Mouse (Mus musculus) forebrain, postnatal 0 days (tissue): ENCODE results near the gene Casp8. TPM values are rescaled to one million over a fixed set of nuclear protein-coding genes. Genes with fewer than 3 reads are reported as not detected.

ENCODE experiments used
- ATAC-seq: fragments of 200-750 bp; cut with Nextera tagmentation; 2 replicates; pipeline ENCODE4 v1.8.0; 2017; ENCODE audit warnings: mild to moderate bottlenecking, moderate library complexity
- DNase-seq: peaks from one replicate; pipeline ENCODE4 v3.0.0-alpha.2; 2015
- H3K27ac ChIP-seq: fragments of 300-500 bp; sonication (generic); 2 replicates; pipeline ENCODE4 v1.5.1; 2014; ENCODE audit warnings: low read depth, mild to moderate bottlenecking, antibody characterized with exemption, low read length, moderate library complexity, mixed read lengths
- H3K27me3 ChIP-seq: fragments of 300-500 bp; sonication (generic); 2 replicates; pipeline ENCODE4 v1.6.1; 2014; ENCODE audit warnings: mild to moderate bottlenecking, low read length, mixed read lengths; ENCODE audit not compliant: insufficient read depth
- H3K36me3 ChIP-seq: fragments of 300-500 bp; sonication (generic); 2 replicates; pipeline ENCODE4 v1.6.1; 2014; ENCODE audit warnings: mild to moderate bottlenecking, moderate library complexity; ENCODE audit not compliant: insufficient read depth
- H3K4me1 ChIP-seq: fragments of 300-500 bp; sonication (generic); 2 replicates; pipeline ENCODE4 v1.6.1; 2014; ENCODE audit warnings: antibody characterized with exemption; ENCODE audit not compliant: insufficient read depth
- H3K4me2 ChIP-seq: fragments of 300-500 bp; sonication (generic); 2 replicates; pipeline ENCODE4 v1.6.1; 2014; ENCODE audit warnings: low read depth, mild to moderate bottlenecking, moderate library complexity
- H3K4me3 ChIP-seq: fragments of 300-500 bp; sonication (generic); 2 replicates; pipeline ENCODE4 v1.5.1; 2014; ENCODE audit warnings: low read depth, low read length, mixed read lengths
- H3K9ac ChIP-seq: fragments of 300-500 bp; sonication (generic); 2 replicates; pipeline ENCODE4 v1.6.1; 2014; ENCODE audit warnings: mild to moderate bottlenecking
- H3K9me3 ChIP-seq: fragments of 300-500 bp; sonication (generic); 2 replicates; pipeline ENCODE4 v1.6.1; 2016; ENCODE audit warnings: low read length
- CTCF ChIP-seq: sonication (generic); IDR thresholded peaks from 2 replicates; pipeline ENCODE4 v1.5.1; 2016; ENCODE audit warnings: antibody characterized with exemption, control low read depth, low read depth
- WGBS: fragments of 180-500 bp; shearing (Covaris S2); extraction: QIAGEN DNeasy Blood & Tissue Kit; methylation state at CpG from one replicate; pipeline ENCODE4 v1.1.7; 2014; 5-methylcytosine and 5-hydroxymethylcytosine counted together
- polyA plus RNA-seq: library from polyadenylated mRNA; unstranded; fragments of >200 nt; fragmentation: Nextera tagmentation; extraction: Ambion mirVana; gene quantifications from 2 replicates; pipeline ENCODE4 v1.2.1, GENCODE M21; 2015
- total RNA-seq: library from RNA; depleted of rRNA; stranded (reverse); fragments of >200 nt; gene quantifications from 2 replicates; pipeline ENCODE4 v1.2.3, GENCODE M21; 2014

Gene Casp8
- total and polyA plus RNA-seq, 2 experiments from 2014 or later, result 3.3 to 5.4 TPM

DNA sequence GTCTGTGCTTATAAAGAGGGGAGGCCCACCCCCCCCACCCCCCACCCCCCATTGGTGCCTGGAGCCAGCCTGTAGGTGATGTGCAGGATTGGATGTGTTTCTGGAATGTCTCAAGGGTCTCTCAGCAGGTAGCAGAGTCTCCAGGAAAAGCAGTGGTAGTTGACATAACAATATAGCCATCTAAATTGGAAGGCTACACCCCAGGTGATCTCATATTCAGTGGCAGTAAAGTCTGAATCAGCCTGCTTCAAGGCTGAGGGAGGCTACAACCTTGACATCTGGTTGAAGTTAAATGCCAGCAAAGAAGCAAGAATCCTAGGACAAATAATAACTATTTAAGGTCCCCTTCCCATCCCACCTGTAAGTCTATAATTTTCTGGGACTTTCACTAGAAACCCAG lies 26.0 kb upstream of the Casp8 start:
- no peak overlapping the region for H3K27ac ChIP-seq

DNA sequence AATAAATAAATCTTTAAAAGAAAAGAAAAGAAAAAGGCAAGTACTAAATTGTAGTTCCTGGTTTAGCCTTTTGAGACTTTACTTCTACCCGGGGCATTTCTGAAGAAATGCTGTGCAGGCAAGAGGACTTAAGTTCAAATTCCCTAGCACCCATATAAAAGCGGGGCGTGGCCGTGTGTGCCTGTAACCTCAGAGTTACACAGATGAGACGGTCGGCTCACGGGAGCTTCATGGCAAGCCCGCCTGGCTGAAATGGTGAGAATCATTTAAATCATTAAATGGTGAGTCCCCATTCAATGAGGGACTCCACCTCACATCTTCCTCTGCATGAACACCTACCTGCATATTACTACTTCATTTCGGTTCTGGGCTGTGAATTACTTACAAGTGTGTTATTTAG lies 25.5 kb upstream of the Casp8 start:
- Histone ChIP-seq H3K4me3 (no peak overlapping the region), H3K9me3 (no peaks in the 10 kb centered on the region), H3K27me3 (no peaks in the 10 kb centered on the region), H3K4me2 (no peak overlapping the region), H3K36me3 (no peaks in the 10 kb centered on the region), H3K27ac (no peak overlapping the region), H3K4me1 (no peaks in the 10 kb centered on the region), H3K9ac (no peak overlapping the region)
- no peak for ATAC-seq
- no peak for TF ChIP-seq CTCF
- no peak for DNase-seq
- 64% methylated on average over 9 of the region's 9 CpGs for WGBS

More for the DNA sequence above, 26.0 kb upstream of the Casp8 start:
- no peak for DNase-seq
- no peak for TF ChIP-seq CTCF
- Histone ChIP-seq H3K9ac (no peak overlapping the region), H3K9me3 (no peaks in the 10 kb centered on the region), H3K27me3 (no peaks in the 10 kb centered on the region), H3K36me3 (no peaks in the 10 kb centered on the region), H3K4me3 (no peak overlapping the region), H3K4me1 (no peaks in the 10 kb centered on the region), H3K4me2 (no peak overlapping the region)
- no peak for ATAC-seq

GRCm38 (mm10) chr1:58770111-58770720 lies 25.0 kb upstream of the Casp8 start:
- Histone ChIP-seq H3K4me3 (no peak overlapping the region), H3K4me2 (no peak overlapping the region), H3K36me3 (no peaks in the 10 kb centered on the region), H3K9ac (no peak overlapping the region), H3K27me3 (no peaks in the 10 kb centered on the region), H3K4me1 (no peaks in the 10 kb centered on the region), H3K9me3 (no peaks in the 10 kb centered on the region), H3K27ac (no peak overlapping the region)
- DNase-seq (peak; percentile 73), ATAC-seq (no peak)
- peak; percentile 69 for TF ChIP-seq CTCF
- WGBS, result 27% methylated on average over 7 of the region's 7 CpGs

GRCm38 (mm10) chr1:58772084-58772483 lies 23.1 kb upstream of the Casp8 start:
- no peaks in the 10 kb centered on the region for H3K4me1 ChIP-seq
- H3K27ac ChIP-seq, result no peak overlapping the region
- no peak for DNase-seq
- H3K27me3 ChIP-seq, result no peaks in the 10 kb centered on the region
- no peak overlapping the region for H3K4me2 ChIP-seq
- 76% methylated on average over 3 of the region's 3 CpGs for WGBS
- H3K4me3 ChIP-seq, result no peak overlapping the region
- TF ChIP-seq CTCF, result no peak
- no peaks in the 10 kb centered on the region for H3K9me3 ChIP-seq
- no peaks in the 10 kb centered on the region for H3K36me3 ChIP-seq
- no peak overlapping the region for H3K9ac ChIP-seq
- no peak for ATAC-seq

DNA sequence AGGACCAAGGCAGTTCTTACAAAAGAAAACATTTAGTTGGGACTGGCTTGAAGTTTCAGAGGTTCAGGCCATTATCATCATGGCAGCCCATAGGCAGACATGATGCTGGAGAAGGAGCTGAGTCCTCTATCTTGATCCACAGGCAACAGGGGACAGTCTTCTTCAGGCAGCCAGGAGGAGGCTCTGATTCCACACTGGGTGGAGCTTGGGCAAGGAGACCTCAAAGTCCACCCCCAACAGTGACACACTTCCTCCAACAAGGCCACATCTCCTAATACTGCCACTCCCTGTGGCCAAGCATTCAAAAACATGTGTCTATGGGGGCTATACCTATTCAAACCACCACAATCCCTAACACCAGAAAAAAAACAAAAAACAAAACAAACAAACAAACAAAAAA lies 21.9 kb upstream of the Casp8 start:
- H3K27ac ChIP-seq, result no peak overlapping the region
- no peaks in the 10 kb centered on the region for H3K27me3 ChIP-seq
- no peak overlapping the region for H3K4me3 ChIP-seq
- no peak overlapping the region for H3K9ac ChIP-seq
- ATAC-seq, result no peak
- no peak overlapping the region for H3K4me2 ChIP-seq
- TF ChIP-seq CTCF, result no peak
- no peaks in the 10 kb centered on the region for H3K4me1 ChIP-seq
- H3K36me3 ChIP-seq, result no peaks in the 10 kb centered on the region
- DNase-seq, result no peak
- H3K9me3 ChIP-seq, result no peaks in the 10 kb centered on the region

GRCm38 (mm10) chr1:58773905-58774304 lies 21.3 kb upstream of the Casp8 start:
- ATAC-seq (no peak), DNase-seq (no peak)
- Histone ChIP-seq H3K27ac (no peak overlapping the region), H3K36me3 (no peaks in the 10 kb centered on the region), H3K27me3 (no peaks in the 10 kb centered on the region), H3K4me3 (no peak overlapping the region), H3K4me2 (no peak overlapping the region), H3K9me3 (no peaks in the 10 kb centered on the region), H3K9ac (no peak overlapping the region), H3K4me1 (no peaks in the 10 kb centered on the region)
- TF ChIP-seq CTCF, result no peak
- 69% methylated on average over 2 of the region's 2 CpGs for WGBS

DNA sequence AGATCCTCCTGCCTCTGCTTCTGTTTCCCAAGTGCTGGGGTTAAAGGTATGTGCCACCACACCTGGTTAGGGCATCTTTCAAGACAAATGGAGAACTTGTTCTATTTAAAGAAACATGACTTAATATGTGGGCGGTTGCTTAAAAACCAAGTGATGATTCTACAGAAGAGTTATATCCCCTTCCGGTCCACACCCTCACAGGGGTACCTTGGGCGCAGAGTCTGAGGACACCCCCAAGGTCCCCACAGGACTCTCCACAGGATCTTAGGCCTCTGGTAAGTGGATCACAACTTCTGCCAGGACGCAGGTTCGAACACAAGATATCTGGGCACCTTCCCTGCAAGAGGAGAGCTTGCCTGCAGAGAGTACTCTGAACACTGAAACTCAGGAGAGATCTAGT lies 19.8 kb upstream of the Casp8 start:
- Histone ChIP-seq H3K4me1 (no peaks in the 10 kb centered on the region), H3K36me3 (no peaks in the 10 kb centered on the region), H3K9me3 (no peaks in the 10 kb centered on the region), H3K9ac (no peak overlapping the region), H3K27me3 (no peaks in the 10 kb centered on the region), H3K27ac (no peak overlapping the region), H3K4me3 (no peak overlapping the region), H3K4me2 (no peak overlapping the region)
- 98% methylated on average over 5 of the region's 5 CpGs for WGBS
- no peak for ATAC-seq
- TF ChIP-seq CTCF, result no peak
- no peak for DNase-seq
